Mouse (Mus musculus) embryonic fibroblast, embryonic 13.5 days (primary cell): ENCODE results near the gene Clec2e.
"Not testable (repeated sequence)": the region's sequence is repeated elsewhere in the genome, so short reads cannot be mapped to it uniquely, and the experiment has no call there.

Source experiments
- CTCF ChIP-seq: IDR thresholded peaks from 2 replicates; pipeline ENCODE4 v1.5.1; 2011; ENCODE audit warnings: mild to moderate bottlenecking, control low read depth, low read length, moderate library complexity, borderline replicate concordance; ENCODE audit not compliant: insufficient read depth
- POLR2A ChIP-seq: IDR thresholded peaks from 2 replicates; pipeline ENCODE4 v1.6.1; 2011; ENCODE audit warnings: low read depth, mild to moderate bottlenecking, control low read depth, low read length, moderate library complexity

- TF ChIP-seq POLR2A, CTCF: not testable (repeated sequence)
These were observed 23.8 kb upstream of the Clec2e start for GRCm38 (mm10) chr6:129124531-129124930.
